Comparison of ENCODE assay signal across 24 mouse cellular contexts in the genomic region with DNA sequence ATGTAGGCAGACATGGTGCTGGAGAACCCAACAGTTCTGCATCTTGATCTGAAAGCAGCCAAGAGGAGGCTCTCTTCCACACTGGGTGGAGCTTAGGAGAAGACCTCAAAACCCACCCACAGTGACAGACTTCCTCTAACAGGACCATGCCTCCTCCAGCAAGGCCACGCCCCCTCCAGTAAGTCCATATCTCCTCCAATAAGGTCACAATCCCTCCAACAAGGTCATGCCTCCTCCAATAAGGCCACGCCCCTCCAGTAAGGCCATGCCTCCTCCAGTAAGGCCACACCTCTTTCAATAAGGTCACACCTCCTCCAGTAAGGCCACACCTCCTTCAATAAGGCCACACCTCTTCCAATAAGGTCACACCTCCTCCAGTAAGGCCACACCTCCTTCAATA.
DNase-seq lines count a peak whose midpoint lies in the region; ATAC-seq and TF ChIP-seq lines count a peak whose summit lies in the region.
"Had no signal": no experiment of that assay in that cellular context is flagged by ENCODE, and none has a peak within 500 bp of the region (broad histone marks: within the 10 kb centered on the region; RNA-seq: fewer than 3 reads in every experiment).

No protein-coding gene starts in this region.

- H3K4me3 ChIP-seq in megakaryocyte, embryonic 14.5 days (replicated peaks) = peak overlapping the region; percentile 35
- H3K4me3 ChIP-seq in MEL (ENCODE audit: control insufficient read depth in 1 of 2, insufficient read depth in 1 of 2, low read depth in 2 of 2, low read length in 2 of 2) = no peak overlapping the region
- H3K4me3 ChIP-seq: embryonic facial prominence, embryonic 13.5 days; embryonic facial prominence, embryonic 15.5 days; erythroblast, embryonic 14.5 days; forebrain, embryonic 10.5 days; forebrain, embryonic 12.5 days had no signal

- TF ChIP-seq RAD21 in MEL (IDR thresholded peaks at IDR 0.05; ENCODE audit: low read depth, low read length) = no peak

- no peaks in the 10 kb centered on the region for H3K79me2 ChIP-seq in MEL (ENCODE audit: control insufficient read depth, insufficient read depth, low read length, poor library complexity)

- ATAC-seq in megakaryocyte, adult 5-6 weeks (ENCODE audit: poor library complexity, severe bottlenecking) = no peak
- ATAC-seq: forebrain, embryonic 14.5 days; forebrain, embryonic 16.5 days; Patski had no signal

- peaks cover 60% of the 10 kb centered on the region for H3K9me3 ChIP-seq in megakaryocyte, embryonic 14.5 days
- no peaks in the 10 kb centered on the region for H3K9me3 ChIP-seq in MEL (replicated peaks; ENCODE audit: insufficient read depth, low read length)
- H3K9me3 ChIP-seq: embryonic facial prominence, embryonic 13.5 days; embryonic facial prominence, embryonic 15.5 days had no signal

- no peaks in the 10 kb centered on the region for H3K36me3 ChIP-seq in megakaryocyte, embryonic 14.5 days (replicated peaks; ENCODE audit: low read length)
- H3K36me3 ChIP-seq in MEL (ENCODE audit: control insufficient read depth in 1 of 2, insufficient read depth in 2 of 2, low read length in 2 of 2) = no peaks in the 10 kb centered on the region
- H3K36me3 ChIP-seq: embryonic facial prominence, embryonic 13.5 days; embryonic facial prominence, embryonic 15.5 days; forebrain, embryonic 10.5 days; forebrain, embryonic 12.5 days had no signal

- no peak for TF ChIP-seq EP300 in MEL (IDR thresholded peaks at IDR 0.05; ENCODE audit: low read depth in 1 of 2, low read length in 2 of 2)

- H3K4me1 ChIP-seq in megakaryocyte, embryonic 14.5 days = no peaks in the 10 kb centered on the region
- no peaks in the 10 kb centered on the region for H3K4me1 ChIP-seq in MEL (ENCODE audit: control insufficient read depth in 1 of 2, insufficient read depth in 2 of 2, low read length in 2 of 2)
- H3K4me1 ChIP-seq: forebrain, embryonic 12.5 days had no signal

- H3K9ac ChIP-seq in MEL (ENCODE audit: control insufficient read depth, low read depth, low read length, poor library complexity, severe bottlenecking) = no peak overlapping the region
- H3K9ac ChIP-seq: embryonic facial prominence, embryonic 13.5 days; embryonic facial prominence, embryonic 15.5 days; forebrain, embryonic 12.5 days had no signal

- H3K27me3 ChIP-seq in megakaryocyte, embryonic 14.5 days (replicated peaks) = no peaks in the 10 kb centered on the region
- H3K27me3 ChIP-seq in MEL (ENCODE audit: control insufficient read depth in 1 of 2, insufficient read depth in 2 of 2, low read length in 2 of 2) = no peaks in the 10 kb centered on the region
- H3K27me3 ChIP-seq: embryonic facial prominence, embryonic 15.5 days; forebrain, embryonic 12.5 days; Patski had no signal

- H3K27ac ChIP-seq in MEL (ENCODE audit: control insufficient read depth, low read depth, low read length) = no peak overlapping the region
- H3K27ac ChIP-seq: embryonic facial prominence, embryonic 13.5 days; embryonic facial prominence, embryonic 15.5 days; forebrain, embryonic 10.5 days; forebrain, embryonic 12.5 days had no signal

- peak; percentile 12 for DNase-seq in MEL (ENCODE audit: low read depth, low spot score)
- peak; percentile 52 for DNase-seq in R1 (ENCODE audit: low read depth, low spot score)
- DNase-seq in left cerebral cortex, adult 8-10 months (ENCODE audit: low spot score in 2 of 2) = no peak
- no peak for DNase-seq in lung, postnatal 10 days
- DNase-seq: adrenal gland, adult 2 months; adrenal gland, postnatal 10 days; adrenal gland, postnatal 25 days; cerebellum, adult 11 months; cerebellum, adult 18-20 months; cerebellum, adult 8-10 months; cerebellum, adult 9-11 months; cerebellum, postnatal 14 days; cerebellum, postnatal 36 days; embryo, embryonic 11 days had no signal

- TF ChIP-seq CTCF in MEL (IDR thresholded peaks at IDR 0.05 in 2 of 3, conservative IDR thresholded peaks at IDR 0.05 in 1 of 3; ENCODE audit: control insufficient read depth in 1 of 3, insufficient read depth in 1 of 3, low read depth in 2 of 3, low read length in 3 of 3, poor library complexity in 1 of 3, severe bottlenecking in 1 of 3) = no peak

- no peak for TF ChIP-seq POLR2A in MEL (IDR thresholded peaks at IDR 0.05; ENCODE audit: control insufficient read depth in 1 of 2, insufficient read depth in 1 of 2, low read depth in 1 of 2, low read length in 2 of 2, poor library complexity in 1 of 2)

TF ChIP-seq in MEL, 35 proteins besides CTCF, POLR2A, EP300 and RAD21:
- no peak for TF ChIP-seq UBTF (IDR thresholded peaks at IDR 0.05; ENCODE audit: borderline replicate concordance, insufficient read depth, low read depth, low read length)

Comparison
In these comparisons a context has a peak if more than half of its experiments do, and no peak if none do; other contexts are left out.
1. DNase-seq: peak in MEL (single experiment) and R1 (single experiment); none in left cerebral cortex, adult 8-10 months (0 of 2) and lung, postnatal 10 days (single experiment).